Mouse (Mus musculus): ENCODE data around the gene Tmem80. TPM values are rescaled to one million over a fixed set of nuclear protein-coding genes. Genes with fewer than 3 reads are reported as not detected.
A peak's percentile ranks its signal among the peaks of the same experiment; 100 is the strongest.

Gene Tmem80
- polyA plus RNA-seq, 1 experiment from 2014 or later, result 27.4 TPM

DNA sequence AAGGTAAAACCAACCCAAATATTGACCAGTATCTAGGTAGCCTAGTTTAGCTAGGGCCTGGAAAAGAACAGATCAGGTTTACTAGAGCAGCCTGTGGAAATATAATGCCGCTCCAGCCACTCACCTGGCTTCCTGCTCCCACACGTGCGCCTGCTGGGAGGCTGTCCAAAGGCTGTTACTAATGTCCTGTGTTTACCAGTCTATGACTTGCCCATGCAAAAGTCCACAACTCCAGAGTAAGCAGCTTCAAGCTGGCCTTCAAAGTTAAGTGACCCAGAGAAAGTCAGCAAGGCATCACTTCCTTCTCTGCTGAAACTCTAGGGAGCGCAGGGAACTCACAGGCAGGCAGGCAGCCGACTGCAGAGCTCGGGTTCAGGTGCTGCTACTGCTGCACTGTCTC is 4.5 kb downstream of the Tmem80 start:
- H3K27ac ChIP-seq (ENCODE audit: low read depth, low read length), result no peak overlapping the region
- DNase-seq (ENCODE audit: low spot score) (no peak), ATAC-seq (replicated peaks; ENCODE audit: low FRiP score) (no peak)
- H3K4me3 ChIP-seq (ENCODE audit: low read depth, low read length), result no peak overlapping the region
- H3K4me2 ChIP-seq, result no peak overlapping the region
- 79% methylated on average over 6 of the region's 6 CpGs for WGBS
- H3K9me3 ChIP-seq (ENCODE audit: control insufficient read depth, low read length), result no peaks in the 10 kb centered on the region
- H3K27me3 ChIP-seq (replicated peaks; ENCODE audit: control insufficient read depth, insufficient read depth, low read length), result no peaks in the 10 kb centered on the region
- H3K9ac ChIP-seq (ENCODE audit: low read depth, low read length), result no peak overlapping the region
- peaks cover 5% of the 10 kb centered on the region for H3K4me1 ChIP-seq (replicated peaks; ENCODE audit: control insufficient read depth, insufficient read depth, low read length)
- no peaks in the 10 kb centered on the region; the same call in 1 of the 2 replicates for H3K36me3 ChIP-seq (ENCODE audit: control insufficient read depth, insufficient read depth, low read length)

DNA sequence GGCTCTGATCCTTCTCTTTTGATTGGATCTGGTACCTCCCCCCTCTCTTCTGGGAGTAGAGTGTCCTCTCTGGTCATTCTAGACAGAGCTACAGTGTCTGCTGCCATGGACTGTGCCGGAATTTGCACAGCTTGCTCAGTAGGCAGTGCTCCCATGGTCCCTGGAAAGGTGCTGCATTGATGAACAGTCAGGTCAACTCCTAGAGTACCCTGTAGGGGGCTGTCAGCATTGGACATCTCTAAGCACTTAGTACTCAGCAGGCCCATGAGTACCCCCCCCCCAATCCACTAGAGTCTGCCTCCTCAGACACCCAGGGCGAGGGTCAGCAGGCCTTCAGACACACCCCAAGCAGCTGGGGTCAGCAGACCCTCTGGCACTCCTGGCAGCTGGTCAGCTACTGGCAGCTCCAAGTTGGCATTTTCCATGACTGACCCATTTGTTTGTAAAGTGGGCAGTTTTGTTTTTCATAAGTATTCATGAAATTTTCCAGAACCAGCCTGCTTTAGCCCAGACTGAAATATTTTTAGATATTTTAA is 7.6 kb downstream of the Tmem80 start:
- peaks cover 14% of the 10 kb centered on the region for H3K4me1 ChIP-seq (replicated peaks; ENCODE audit: control insufficient read depth, insufficient read depth, low read length)
- DNase-seq (ENCODE audit: low spot score), result no peak
- no peak overlapping the region for H3K27ac ChIP-seq (ENCODE audit: low read depth, low read length)
- ATAC-seq (replicated peaks; ENCODE audit: low FRiP score), result no peak
- 0 out of 2 replicates have a peak, but pooled peaks cover 3% of the 10 kb centered on the region for H3K27me3 ChIP-seq (replicated peaks; ENCODE audit: control insufficient read depth, insufficient read depth, low read length)
- 83% methylated on average over 2 of the region's 2 CpGs for WGBS
- H3K36me3 ChIP-seq (ENCODE audit: control insufficient read depth, insufficient read depth, low read length), result no peaks in the 10 kb centered on the region; the same call in 1 of the 2 replicates
- no peaks in the 10 kb centered on the region for H3K9me3 ChIP-seq (ENCODE audit: control insufficient read depth, low read length)
- no peak overlapping the region for H3K9ac ChIP-seq (ENCODE audit: low read depth, low read length)
- no peak overlapping the region for H3K4me2 ChIP-seq
- H3K4me3 ChIP-seq (ENCODE audit: low read depth, low read length), result no peak overlapping the region

DNA sequence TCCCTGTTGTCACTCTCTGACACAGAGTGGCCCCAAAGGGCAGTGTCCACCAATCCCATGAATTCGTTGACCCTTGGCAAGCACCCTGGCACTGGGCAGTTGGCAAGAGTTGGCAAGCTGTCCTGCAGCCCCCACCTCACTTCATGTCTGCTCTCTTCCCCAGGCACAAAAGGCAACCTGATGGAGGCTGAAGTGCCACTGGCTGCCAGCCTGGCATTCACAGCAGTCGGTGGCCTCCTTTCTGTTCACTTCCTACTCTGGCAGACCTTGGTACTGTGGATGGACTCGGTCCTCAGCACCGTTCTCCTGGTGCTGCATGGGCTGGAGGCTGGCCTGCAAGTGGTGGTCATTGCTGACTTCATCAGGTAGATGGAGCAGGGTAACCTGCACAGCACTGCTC is 8.1 kb downstream of the Tmem80 start:
- Histone ChIP-seq H3K9ac (ENCODE audit: low read depth, low read length) (0 out of 2 replicates have a peak overlapping the region, but pooled peaks have one; percentile 6), H3K4me1 (replicated peaks; ENCODE audit: control insufficient read depth, insufficient read depth, low read length) (peaks cover 14% of the 10 kb centered on the region), H3K36me3 (ENCODE audit: control insufficient read depth, insufficient read depth, low read length) (no peaks in the 10 kb centered on the region; the same call in 1 of the 2 replicates), H3K27me3 (replicated peaks; ENCODE audit: control insufficient read depth, insufficient read depth, low read length) (0 out of 2 replicates have a peak, but pooled peaks cover 3% of the 10 kb centered on the region), H3K4me2 (no peak overlapping the region), H3K9me3 (ENCODE audit: control insufficient read depth, low read length) (no peaks in the 10 kb centered on the region), H3K27ac (ENCODE audit: low read depth, low read length) (no peak overlapping the region), H3K4me3 (ENCODE audit: low read depth, low read length) (no peak overlapping the region)
- no peak for DNase-seq (ENCODE audit: low spot score)
- WGBS, result 88% methylated on average over 4 of the region's 4 CpGs
- no peak for ATAC-seq (replicated peaks; ENCODE audit: low FRiP score)

DNA sequence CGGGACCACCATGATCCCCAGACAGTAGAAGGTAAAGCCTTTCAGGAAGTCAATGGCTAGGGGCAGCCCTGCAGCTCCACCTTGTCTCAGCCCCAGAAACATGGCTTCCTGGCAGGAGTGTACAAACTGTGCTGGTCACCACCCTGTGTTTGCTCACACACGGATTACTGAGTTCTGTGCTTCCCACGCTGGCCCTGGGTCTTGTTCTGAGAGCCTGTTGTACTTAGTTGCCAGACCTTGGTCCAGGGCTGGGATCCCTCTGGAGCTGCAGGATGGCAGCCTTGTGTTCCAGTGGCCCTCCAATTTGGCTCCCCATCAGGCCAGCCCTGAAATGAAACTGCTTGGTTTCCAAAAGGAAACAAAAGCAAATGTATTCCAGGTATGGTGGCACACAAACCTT is 8.8 kb downstream of the Tmem80 start:
- Histone ChIP-seq H3K9me3 (ENCODE audit: control insufficient read depth, low read length) (no peaks in the 10 kb centered on the region), H3K27me3 (replicated peaks; ENCODE audit: control insufficient read depth, insufficient read depth, low read length) (0 out of 2 replicates have a peak, but pooled peaks cover 3% of the 10 kb centered on the region), H3K4me3 (ENCODE audit: low read depth, low read length) (no peak overlapping the region), H3K9ac (ENCODE audit: low read depth, low read length) (no peak overlapping the region), H3K4me1 (replicated peaks; ENCODE audit: control insufficient read depth, insufficient read depth, low read length) (peaks cover 14% of the 10 kb centered on the region), H3K4me2 (no peak overlapping the region), H3K27ac (ENCODE audit: low read depth, low read length) (no peak overlapping the region), H3K36me3 (ENCODE audit: control insufficient read depth, insufficient read depth, low read length) (no peaks in the 10 kb centered on the region; the same call in 1 of the 2 replicates)
- ATAC-seq (replicated peaks; ENCODE audit: low FRiP score), result no peak
- DNase-seq (ENCODE audit: low spot score), result no peak
- 74% methylated on average over 3 of the region's 3 CpGs for WGBS

DNA sequence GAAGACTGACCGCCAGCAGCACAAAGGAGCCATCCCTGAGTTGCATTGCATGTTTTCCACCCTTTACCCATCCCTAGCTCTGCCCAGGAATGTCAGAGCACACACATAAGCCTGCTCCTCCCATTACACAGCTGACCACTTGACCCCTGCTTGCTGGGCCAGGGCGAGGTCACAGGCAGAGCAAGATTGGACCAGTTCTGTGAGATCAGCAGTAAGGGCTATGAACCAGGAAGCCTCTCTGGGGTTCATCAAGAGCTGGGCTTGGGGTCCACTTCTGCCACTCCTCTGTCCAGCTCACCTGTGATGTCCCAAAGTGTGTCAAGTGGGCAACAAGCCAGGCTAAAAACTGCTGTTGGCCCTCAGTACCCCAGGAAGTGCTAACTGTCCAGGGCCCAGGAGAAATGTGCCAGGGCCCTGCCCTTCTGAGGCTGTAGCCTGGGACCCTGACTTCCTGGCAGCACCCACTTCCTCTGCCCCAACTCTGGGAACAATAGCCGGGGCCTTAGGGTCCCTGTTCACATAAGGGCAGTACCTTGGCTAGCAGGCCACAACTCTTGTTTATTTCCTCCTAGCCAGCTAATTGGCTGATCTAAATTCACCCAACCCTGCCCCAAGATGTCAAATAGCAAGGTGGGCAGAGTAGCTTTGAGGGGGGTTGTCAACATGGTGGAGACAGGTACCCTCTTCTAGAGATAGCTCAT is 10.3 kb downstream of the Tmem80 start:
- Histone ChIP-seq H3K9me3 (ENCODE audit: control insufficient read depth, low read length) (no peaks in the 10 kb centered on the region), H3K36me3 (ENCODE audit: control insufficient read depth, insufficient read depth, low read length) (no peaks in the 10 kb centered on the region; the same call in 1 of the 2 replicates), H3K4me3 (ENCODE audit: low read depth, low read length) (no peak overlapping the region), H3K27me3 (replicated peaks; ENCODE audit: control insufficient read depth, insufficient read depth, low read length) (0 out of 2 replicates have a peak, but pooled peaks cover 3% of the 10 kb centered on the region), H3K4me2 (peak overlapping the region; percentile 66), H3K4me1 (replicated peaks; ENCODE audit: control insufficient read depth, insufficient read depth, low read length) (peaks cover 14% of the 10 kb centered on the region), H3K9ac (ENCODE audit: low read depth, low read length) (no peak overlapping the region), H3K27ac (ENCODE audit: low read depth, low read length) (no peak overlapping the region)
- ATAC-seq (replicated peaks; ENCODE audit: low FRiP score), result no peak
- DNase-seq (ENCODE audit: low spot score), result no peak
- 61% methylated on average over 3 of the region's 3 CpGs for WGBS

DNA sequence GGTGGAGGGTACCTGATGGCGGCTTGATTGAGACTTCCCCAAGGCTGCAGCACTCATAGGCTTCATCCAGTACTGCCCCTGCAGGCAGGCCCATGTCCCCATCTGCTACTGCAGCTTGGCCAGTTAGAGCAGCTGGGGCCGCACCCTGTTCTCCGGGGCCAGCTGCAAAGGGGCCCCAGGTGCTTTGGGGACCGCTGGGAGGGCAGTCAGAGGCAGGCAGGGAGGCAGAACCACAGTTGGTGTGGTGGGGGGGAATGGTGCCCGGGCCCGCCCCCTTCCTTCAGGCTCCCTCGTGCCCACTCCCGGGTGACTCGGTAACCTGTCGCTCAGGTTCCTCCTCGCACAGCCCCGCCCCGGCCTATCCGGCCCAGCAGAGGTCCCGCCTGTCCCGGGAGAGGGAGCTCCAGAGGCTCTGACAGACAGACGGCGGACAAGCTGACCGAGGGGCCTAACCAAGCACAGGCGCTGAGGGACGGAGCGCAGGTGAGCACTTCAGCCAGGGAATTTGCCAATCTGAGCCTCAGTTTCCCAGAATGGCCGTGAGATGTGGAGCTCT is 11.1 kb downstream of the Tmem80 start, which contains the start of gene Eps8l2:
Eps8l2 (plus strand) TSS at position 305 of the 556 bp plus-strand sequence.
- 5% methylated on average over 23 of the region's 23 CpGs for WGBS
- Histone ChIP-seq H3K9me3 (ENCODE audit: control insufficient read depth, low read length) (no peaks in the 10 kb centered on the region), H3K4me2 (peak within 1 kb of the TSS; percentile 66), H3K9ac (ENCODE audit: low read depth, low read length) (peak within 1 kb of the TSS; percentile 56; the same call in 1 of the 2 replicates), H3K27me3 (replicated peaks; ENCODE audit: control insufficient read depth, insufficient read depth, low read length) (0 out of 2 replicates have a peak, but pooled peaks cover 3% of the 10 kb centered on the region), H3K4me3 (ENCODE audit: low read depth, low read length) (peak within 1 kb of the TSS; percentile 35), H3K27ac (ENCODE audit: low read depth, low read length) (peak within 1 kb of the TSS; percentile 30), H3K4me1 (replicated peaks; ENCODE audit: control insufficient read depth, insufficient read depth, low read length) (peaks cover 14% of the 10 kb centered on the region), H3K36me3 (ENCODE audit: control insufficient read depth, insufficient read depth, low read length) (no peaks in the 10 kb centered on the region; the same call in 1 of the 2 replicates)
- ATAC-seq (replicated peaks; ENCODE audit: low FRiP score) (peak; percentile 64), DNase-seq (ENCODE audit: low spot score) (peak; percentile 49)

DNA sequence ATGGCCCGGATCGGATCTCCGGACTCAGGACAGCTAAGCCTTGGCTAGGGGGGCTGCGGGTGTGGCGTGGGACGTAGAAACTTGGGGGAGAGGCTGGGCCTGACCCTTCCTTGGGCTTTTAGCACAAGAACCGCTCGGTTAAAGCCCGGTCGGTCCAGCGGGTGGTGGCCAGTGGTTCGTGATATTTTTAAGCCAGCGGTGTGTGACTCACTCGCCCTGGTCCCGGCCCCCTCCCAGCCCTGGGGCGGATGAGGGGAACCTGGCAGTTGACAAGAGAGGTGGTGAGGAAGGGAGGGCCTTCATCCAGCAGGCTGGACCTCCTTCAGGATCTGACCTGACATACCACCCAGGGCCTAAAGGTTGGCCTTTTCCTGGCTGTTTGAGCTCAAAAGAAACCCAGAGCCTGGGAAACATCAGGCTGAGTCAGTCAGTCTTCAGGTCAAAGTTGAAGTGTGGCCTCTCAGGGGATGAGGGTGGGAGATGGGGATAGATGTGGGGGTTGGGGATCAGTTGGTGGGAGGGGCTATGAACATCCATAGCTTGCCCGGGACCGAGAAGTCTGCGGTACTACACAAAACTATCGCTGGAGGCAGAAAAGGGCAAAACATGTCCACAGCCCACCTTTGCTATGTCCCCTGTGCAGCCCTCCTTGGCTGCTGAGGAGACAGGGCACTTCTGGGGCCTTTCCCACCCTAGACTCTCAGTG is 11.8 kb downstream of the Tmem80 start:
- DNase-seq (ENCODE audit: low spot score) (no peak), ATAC-seq (replicated peaks; ENCODE audit: low FRiP score) (no peak)
- Histone ChIP-seq H3K27ac (ENCODE audit: low read depth, low read length) (peak overlapping the region; percentile 4; the same call in 1 of the 2 replicates), H3K4me1 (replicated peaks; ENCODE audit: control insufficient read depth, insufficient read depth, low read length) (peaks cover 14% of the 10 kb centered on the region), H3K4me3 (ENCODE audit: low read depth, low read length) (peak overlapping the region; percentile 35), H3K36me3 (ENCODE audit: control insufficient read depth, insufficient read depth, low read length) (no peaks in the 10 kb centered on the region; the same call in 1 of the 2 replicates), H3K9me3 (ENCODE audit: control insufficient read depth, low read length) (no peaks in the 10 kb centered on the region), H3K4me2 (peak overlapping the region; percentile 66), H3K9ac (ENCODE audit: low read depth, low read length) (peak overlapping the region; percentile 56; the same call in 1 of the 2 replicates), H3K27me3 (replicated peaks; ENCODE audit: control insufficient read depth, insufficient read depth, low read length) (0 out of 2 replicates have a peak, but pooled peaks cover 3% of the 10 kb centered on the region)
- WGBS, result 44% methylated on average over 20 of the region's 20 CpGs

DNA sequence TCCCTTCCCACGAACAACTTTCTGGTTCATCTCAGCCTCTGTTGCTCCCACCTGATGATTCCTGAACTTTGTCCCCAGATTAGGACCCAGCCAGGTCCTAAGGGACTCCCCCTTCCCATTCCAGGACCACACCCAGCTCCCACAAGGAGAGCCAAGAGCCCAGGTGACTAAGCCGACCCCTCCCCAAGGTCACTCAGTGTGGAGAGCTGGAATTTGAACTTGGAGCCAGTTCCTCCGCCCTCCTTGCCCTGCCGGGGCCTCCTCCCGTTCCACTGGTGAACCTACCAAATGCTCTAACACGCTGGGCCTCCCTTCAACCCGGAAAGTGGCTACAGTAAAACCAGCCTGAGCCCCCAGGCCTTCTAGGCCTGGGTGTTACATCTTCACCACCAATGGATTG is 12.5 kb downstream of the Tmem80 start:
- Histone ChIP-seq H3K4me2 (no peak overlapping the region), H3K4me1 (replicated peaks; ENCODE audit: control insufficient read depth, insufficient read depth, low read length) (peaks cover 14% of the 10 kb centered on the region), H3K9me3 (ENCODE audit: control insufficient read depth, low read length) (no peaks in the 10 kb centered on the region), H3K9ac (ENCODE audit: low read depth, low read length) (no peak overlapping the region), H3K27me3 (replicated peaks; ENCODE audit: control insufficient read depth, insufficient read depth, low read length) (0 out of 2 replicates have a peak, but pooled peaks cover 3% of the 10 kb centered on the region), H3K4me3 (ENCODE audit: low read depth, low read length) (no peak overlapping the region), H3K27ac (ENCODE audit: low read depth, low read length) (peak overlapping the region; percentile 4), H3K36me3 (ENCODE audit: control insufficient read depth, insufficient read depth, low read length) (no peaks in the 10 kb centered on the region; the same call in 1 of the 2 replicates)
- no peak for DNase-seq (ENCODE audit: low spot score)
- no peak for ATAC-seq (replicated peaks; ENCODE audit: low FRiP score)
- WGBS, result 71% methylated on average over 7 of the region's 7 CpGs

All from liver, embryonic 11.5 days (tissue).